Mouse (Mus musculus) layer of hippocampus, adult 2 months (tissue): ENCODE measurements around the gene Gm49601. TPM values are rescaled to one million over a fixed set of nuclear protein-coding genes. Genes with fewer than 3 reads are reported as not detected.
A peak's percentile ranks its signal among the peaks of the same experiment; 100 is the strongest.

ENCODE experiments used
- DNase-seq, 2 experiments: peaks; one replicate each; pipeline ENCODE4 v3.0.0; 2022; ENCODE audit warnings: low spot score in 2 of 2
- H3K27ac ChIP-seq: fragments of 200-600 bp; 2 replicates; pipeline ENCODE4 v1.8.1; 2022
- H3K4me3 ChIP-seq: fragments of 200-600 bp; 2 replicates; pipeline ENCODE4 v1.8.1; 2022; ENCODE audit warnings: mild to moderate bottlenecking
- CTCF ChIP-seq: fragments of 200-600 bp; conservative IDR thresholded peaks from 2 replicates; pipeline ENCODE4 v1.8.1; 2022; ENCODE audit warnings: antibody characterized with exemption, mild to moderate bottlenecking, moderate library complexity
- total RNA-seq, 2 experiments: library from RNA; stranded (reverse); gene quantifications; 2 replicates each; pipeline ENCODE4 v1.2.3; 2021

Gene Gm49601
- total RNA-seq, 2 experiments from 2014 or later, result 207 to 223 TPM

DNA sequence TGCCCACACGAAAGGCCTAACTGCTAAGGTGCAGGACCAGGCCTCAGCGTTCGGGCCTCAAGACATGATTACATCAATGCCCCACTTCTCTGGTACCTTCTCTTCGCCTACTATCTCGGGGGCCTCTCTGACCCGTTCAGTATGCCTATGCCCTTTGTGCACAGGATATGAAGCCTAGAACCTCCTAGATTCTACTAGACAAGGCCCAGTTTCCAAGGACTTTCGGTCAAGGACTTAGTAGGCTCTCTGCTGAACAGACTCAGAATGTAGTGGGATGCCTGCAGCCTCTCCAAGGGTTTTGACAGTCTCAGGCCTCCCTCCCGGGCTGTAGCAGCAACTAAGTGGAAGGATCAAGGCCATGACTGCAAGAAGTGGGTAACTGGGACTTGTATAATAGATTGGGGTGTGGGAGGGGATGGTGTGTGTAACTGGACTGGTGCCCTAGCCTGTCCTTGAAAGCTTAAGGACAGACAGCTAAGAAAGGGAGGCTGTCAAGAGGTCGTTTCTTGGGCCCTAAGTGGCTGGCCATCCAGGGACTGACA lies 37.1 kb downstream of the Gm49601 start:
- no peak for DNase-seq
- H3K27ac ChIP-seq, result no peak overlapping the region
- TF ChIP-seq CTCF, result no peak
- H3K4me3 ChIP-seq, result no peak overlapping the region

DNA sequence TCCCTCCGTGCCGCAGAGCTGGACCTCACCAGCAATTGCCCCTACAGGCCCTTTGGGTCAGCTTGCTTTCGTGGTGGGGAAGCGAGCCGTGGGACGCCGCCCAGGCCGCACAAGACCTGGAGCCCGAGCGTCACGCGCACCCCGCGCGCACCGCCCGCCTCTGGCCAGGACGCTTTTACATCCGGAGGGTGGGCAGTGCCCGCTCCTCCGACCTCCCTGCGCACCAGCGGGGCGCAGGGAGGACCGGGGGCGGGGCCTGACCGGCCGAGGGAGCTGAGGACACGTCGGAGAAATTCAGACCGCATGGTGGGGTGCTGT lies 37.5 kb downstream of the Gm49601 start:
- Histone ChIP-seq H3K4me3 (no peak overlapping the region), H3K27ac (no peak overlapping the region)
- DNase-seq, result no peak
- no peak for TF ChIP-seq CTCF

- TF ChIP-seq CTCF, result no peak
- H3K27ac ChIP-seq, result no peak overlapping the region
- no peak overlapping the region; the same call in 1 of the 2 replicates for H3K4me3 ChIP-seq
- no peak for DNase-seq
Observed at GRCm38 (mm10) chr16:18587847-18588737, 38.1 kb downstream of the Gm49601 start.

- Histone ChIP-seq H3K4me3 (peak overlapping the region; percentile 38), H3K27ac (no peak overlapping the region)
- no peak for DNase-seq
- no peak for TF ChIP-seq CTCF
Observed at GRCm38 (mm10) chr16:18586906-18587546, 39.2 kb downstream of the Gm49601 start.

DNA sequence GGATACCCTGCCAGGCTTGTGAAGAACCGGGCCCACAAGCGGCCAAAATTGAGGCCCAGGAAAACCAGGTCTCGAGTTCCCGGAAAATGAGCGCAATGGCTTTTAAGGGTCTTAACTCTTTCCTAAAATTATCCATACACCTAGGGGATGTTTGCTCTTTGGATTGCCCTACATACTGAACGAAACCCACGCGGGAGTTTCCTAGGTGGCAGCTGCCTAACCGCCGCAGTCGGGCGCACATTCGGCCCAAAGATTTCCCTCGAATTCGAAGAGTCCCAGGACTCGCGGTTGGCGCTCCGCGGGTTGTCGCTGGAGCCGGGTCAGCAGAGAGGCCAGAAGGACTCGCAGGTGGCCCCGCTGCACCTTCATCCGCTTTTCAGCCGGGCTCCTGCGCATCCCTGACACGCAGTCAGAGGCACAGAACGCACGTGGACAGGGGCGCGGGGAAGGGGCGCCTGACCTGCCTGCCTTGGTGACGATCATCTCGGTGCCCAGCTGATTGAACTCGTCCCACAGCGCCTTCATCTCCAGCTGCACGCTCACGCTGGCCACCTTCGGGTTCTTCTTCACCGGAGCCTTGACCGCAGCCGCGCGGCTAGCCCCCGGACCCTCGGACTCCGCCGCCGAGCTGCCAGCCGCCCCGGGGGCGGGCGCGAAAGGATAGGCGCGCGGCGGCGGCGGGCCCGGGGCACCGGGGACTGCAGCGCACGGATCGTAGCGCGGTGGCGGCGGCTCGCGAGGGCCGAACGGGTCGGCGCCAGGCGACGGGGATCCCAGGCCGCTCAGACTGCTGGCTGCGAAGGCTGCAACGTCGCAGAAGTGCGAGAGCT lies 39.9 kb downstream of the Gm49601 start:
- no peak for DNase-seq
- no peak for TF ChIP-seq CTCF
- no peak overlapping the region for H3K27ac ChIP-seq
- peak overlapping the region; percentile 38 for H3K4me3 ChIP-seq

DNA sequence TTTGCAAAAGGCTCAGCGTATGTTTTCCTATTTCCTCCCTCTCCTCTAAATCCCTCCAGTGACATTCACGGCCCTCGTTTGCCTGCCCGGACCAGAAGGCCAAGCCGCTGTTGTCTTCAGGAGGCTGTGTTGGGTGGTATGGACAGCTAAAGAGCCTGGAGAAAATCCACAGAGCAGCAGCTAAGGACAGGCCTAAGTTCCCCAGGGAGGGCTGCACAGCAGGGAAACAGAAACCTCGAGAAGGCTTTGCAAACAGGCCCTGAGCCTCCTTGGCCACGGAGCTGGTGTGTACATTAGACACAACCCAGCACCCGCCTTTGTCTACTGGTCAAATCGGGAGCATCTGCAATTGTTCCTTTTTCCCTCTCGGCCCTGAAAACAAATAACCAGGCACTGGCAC lies 40.6 kb downstream of the Gm49601 start:
- no peak for TF ChIP-seq CTCF
- Histone ChIP-seq H3K4me3 (no peak overlapping the region), H3K27ac (no peak overlapping the region)
- DNase-seq, result no peak

- no peak for TF ChIP-seq CTCF
- no peak overlapping the region for H3K27ac ChIP-seq
- no peak overlapping the region for H3K4me3 ChIP-seq
- DNase-seq, result no peak
Observed at GRCm38 (mm10) chr16:18584901-18585510, 41.2 kb downstream of the Gm49601 start.

DNA sequence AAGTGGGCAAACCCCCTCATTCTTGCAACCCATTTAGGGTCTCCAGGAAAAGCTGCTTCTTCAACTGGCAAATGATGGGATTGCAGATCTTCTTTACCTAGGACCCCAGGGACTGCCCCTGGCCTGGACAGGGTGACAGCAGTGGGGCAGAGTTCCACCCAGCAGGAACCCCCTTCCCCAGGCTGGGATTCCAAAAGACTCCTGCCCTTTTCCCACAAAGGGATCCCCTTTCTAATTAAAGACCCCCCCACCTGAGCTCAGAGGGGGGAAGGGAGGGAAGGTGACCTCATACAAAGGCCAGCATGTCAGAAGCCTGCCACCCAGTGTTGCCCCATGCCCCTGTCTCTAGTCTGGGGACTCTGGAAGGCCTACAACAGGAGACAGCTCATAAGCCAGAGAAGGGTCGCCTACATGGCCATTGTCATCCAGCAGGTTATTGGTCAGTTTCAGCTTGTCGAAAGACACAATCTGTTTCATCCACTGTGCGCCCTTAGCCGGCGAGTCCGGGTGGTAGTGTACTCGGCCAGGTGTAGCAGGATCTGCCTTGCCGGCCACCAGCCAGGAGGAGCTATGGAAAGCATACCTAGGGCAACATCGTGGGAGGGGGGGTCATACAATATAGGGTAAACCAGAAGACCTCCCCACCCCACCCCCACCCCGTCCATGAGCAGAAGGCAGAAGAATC lies 42.4 kb downstream of the Gm49601 start:
- no peak for TF ChIP-seq CTCF
- no peak overlapping the region for H3K27ac ChIP-seq
- H3K4me3 ChIP-seq, result no peak overlapping the region
- no peak for DNase-seq

GRCm38 (mm10) chr16:18583169-18583568 lies 43.1 kb downstream of the Gm49601 start:
- no peak for TF ChIP-seq CTCF

GRCm38 (mm10) chr16:18582426-18583148 lies 43.6 kb downstream of the Gm49601 start:
- TF ChIP-seq CTCF, result no peak
- no peak for DNase-seq
- H3K4me3 ChIP-seq, result peak overlapping the region; percentile 46; the same call in 1 of the 2 replicates
- no peak overlapping the region for H3K27ac ChIP-seq

More at GRCm38 (mm10) chr16:18583169-18583568, 43.1 kb downstream of the Gm49601 start:
- DNase-seq, result no peak
- Histone ChIP-seq H3K4me3 (no peak overlapping the region), H3K27ac (no peak overlapping the region)

DNA sequence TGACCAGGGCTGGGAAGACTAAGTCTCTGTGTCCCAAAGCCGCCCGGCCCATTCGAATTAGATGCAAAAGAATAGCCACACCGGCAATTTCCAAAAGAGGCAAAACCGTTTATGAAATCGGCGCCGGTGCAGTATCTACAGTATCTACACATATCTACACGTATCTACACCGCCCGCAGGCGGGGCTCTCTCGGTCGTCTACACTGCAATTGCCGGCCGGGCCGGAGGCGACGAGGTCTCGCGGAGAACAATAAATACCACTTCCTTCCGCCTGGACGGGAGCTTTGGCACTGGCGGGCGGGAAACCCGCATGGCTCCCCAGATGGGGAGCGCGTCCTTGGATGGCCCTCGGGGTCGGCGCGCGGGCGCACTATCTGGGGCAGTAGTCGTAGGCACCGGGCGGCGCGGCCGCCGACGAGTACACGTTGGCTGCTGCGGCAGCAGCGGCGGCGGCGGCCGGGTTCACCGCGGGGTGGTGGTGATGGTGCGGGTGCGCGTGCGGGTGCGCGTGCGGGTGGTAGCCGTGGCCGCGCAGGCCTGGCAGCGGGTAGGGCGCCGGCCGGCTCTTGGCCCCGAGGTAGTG lies 44.5 kb downstream of the Gm49601 start:
- H3K27ac ChIP-seq, result no peak overlapping the region
- no peak for DNase-seq
- H3K4me3 ChIP-seq, result peak overlapping the region; percentile 46
- no peak for TF ChIP-seq CTCF
